Mouse (Mus musculus) liver, postnatal 0 days (tissue): ENCODE results near the gene Pgls. TPM values are rescaled to one million over a fixed set of nuclear protein-coding genes. Genes with fewer than 3 reads are reported as not detected.

Experiments
- ATAC-seq: fragments of 200-750 bp; cut with Nextera tagmentation; 2 replicates; pipeline ENCODE4 v1.8.0; 2017; ENCODE audit warnings: mild to moderate bottlenecking, moderate library complexity
- DNase-seq: peaks from one replicate; pipeline ENCODE4 v3.0.0-alpha.2; 2016
- H3K27ac ChIP-seq: fragments of 300-500 bp; sonication (generic); 2 replicates; pipeline ENCODE4 v1.5.1; 2014; ENCODE audit warnings: antibody characterized with exemption, moderate library complexity, mild to moderate bottlenecking, low read depth
- H3K27me3 ChIP-seq: fragments of 300-500 bp; sonication (generic); 2 replicates; pipeline ENCODE4 v1.6.1; 2014; ENCODE audit warnings: low read length, control low read depth, mixed read lengths; ENCODE audit not compliant: insufficient read depth
- H3K36me3 ChIP-seq: fragments of 300-500 bp; sonication (generic); replicated peaks from 2 replicates; pipeline ENCODE4 v1.6.1; 2014; ENCODE audit warnings: mild to moderate bottlenecking, control low read depth, low read length, moderate library complexity, mixed read lengths; ENCODE audit not compliant: insufficient read depth
- H3K4me1 ChIP-seq: fragments of 300-500 bp; sonication (generic); 2 replicates; pipeline ENCODE4 v1.6.1; 2014; ENCODE audit warnings: antibody characterized with exemption, mild to moderate bottlenecking, control low read depth; ENCODE audit not compliant: insufficient read depth
- H3K4me2 ChIP-seq: fragments of 300-500 bp; sonication (generic); 2 replicates; pipeline ENCODE4 v1.6.1; 2014; ENCODE audit warnings: low read depth, mild to moderate bottlenecking, low read length, moderate library complexity, mixed read lengths
- H3K4me3 ChIP-seq: fragments of 300-500 bp; sonication (generic); 2 replicates; pipeline ENCODE4 v1.5.1; 2014; ENCODE audit warnings: low read depth, low read length
- H3K9ac ChIP-seq: fragments of 300-500 bp; sonication (generic); replicated peaks from 2 replicates; pipeline ENCODE4 v1.6.1; 2014; ENCODE audit warnings: mild to moderate bottlenecking, moderate library complexity
- H3K9me3 ChIP-seq: fragments of 300-500 bp; sonication (generic); 2 replicates; pipeline ENCODE4 v1.6.1; 2016; ENCODE audit warnings: mild to moderate bottlenecking, control low read depth, low read length, mixed read lengths
- CTCF ChIP-seq: sonication (generic); IDR thresholded peaks from 2 replicates; pipeline ENCODE4 v1.5.1; 2016; ENCODE audit warnings: antibody characterized with exemption, low read depth
- EP300 ChIP-seq: IDR thresholded peaks from 2 replicates; pipeline ENCODE4 v1.6.1; 2016; ENCODE audit warnings: antibody characterized with exemption, low read depth, mild to moderate bottlenecking
- WGBS: fragments of 180-500 bp; shearing (Covaris S2); extraction: QIAGEN DNeasy Blood & Tissue Kit; methylation state at CpG from one replicate; pipeline ENCODE4 v1.1.7; 2014; ENCODE audit not compliant: insufficient replicate concordance; 5-methylcytosine and 5-hydroxymethylcytosine counted together
- polyA plus RNA-seq: library from polyadenylated mRNA; unstranded; fragments of >200 nt; fragmentation: Nextera tagmentation; extraction: Ambion mirVana; gene quantifications from 2 replicates; pipeline ENCODE4 v1.2.1, GENCODE M21; 2015

Gene Pgls
- polyA plus RNA-seq, 1 experiment from 2014 or later, result 153 TPM

- Histone ChIP-seq H3K27ac (no peak overlapping the region), H3K9ac (no peak overlapping the region), H3K27me3 (peaks cover 3% of the 10 kb centered on the region; the same call in 1 of the 2 replicates), H3K4me2 (no peak overlapping the region), H3K36me3 (no peaks in the 10 kb centered on the region), H3K4me1 (peaks cover 27% of the 10 kb centered on the region), H3K9me3 (no peaks in the 10 kb centered on the region), H3K4me3 (no peak overlapping the region)
- 76% methylated on average over 9 of the region's 9 CpGs for WGBS
- TF ChIP-seq EP300 (no peak), CTCF (no peak)
- DNase-seq (peak; percentile 60), ATAC-seq (no peak)
Measured at GRCm38 (mm10) chr8:71572847-71573633, 18.9 kb upstream of the Pgls start.

GRCm38 (mm10) chr8:71574426-71574825 is 17.6 kb upstream of the Pgls start:
- H3K27ac ChIP-seq, result no peak overlapping the region
- H3K27me3 ChIP-seq, result no peaks in the 10 kb centered on the region
- H3K9ac ChIP-seq, result no peak overlapping the region
- no peaks in the 10 kb centered on the region for H3K36me3 ChIP-seq
- peaks cover 17% of the 10 kb centered on the region for H3K4me1 ChIP-seq
- 77% methylated on average over 7 of the region's 7 CpGs for WGBS
- no peak overlapping the region for H3K4me3 ChIP-seq
- H3K4me2 ChIP-seq, result no peak overlapping the region
- no peaks in the 10 kb centered on the region for H3K9me3 ChIP-seq
- TF ChIP-seq EP300 (no peak), CTCF (no peak)
- ATAC-seq (no peak), DNase-seq (no peak)

- no peak for ATAC-seq
- TF ChIP-seq CTCF (no peak), EP300 (no peak)
- Histone ChIP-seq H3K9me3 (no peaks in the 10 kb centered on the region), H3K4me2 (no peak overlapping the region), H3K9ac (no peak overlapping the region), H3K4me1 (peaks cover 11% of the 10 kb centered on the region), H3K4me3 (no peak overlapping the region), H3K27ac (no peak overlapping the region), H3K36me3 (no peaks in the 10 kb centered on the region), H3K27me3 (no peaks in the 10 kb centered on the region)
- WGBS, result 61% methylated on average over 1 of the region's 1 CpGs
- no peak for DNase-seq
Measured at GRCm38 (mm10) chr8:71575020-71575419, 17.0 kb upstream of the Pgls start.

- H3K36me3 ChIP-seq, result 0 out of 2 replicates have a peak, but pooled peaks cover 2% of the 10 kb centered on the region
- TF ChIP-seq EP300 (no peak), CTCF (no peak)
- no peaks in the 10 kb centered on the region for H3K4me1 ChIP-seq
- DNase-seq (no peak), ATAC-seq (no peak)
- no peak overlapping the region for H3K4me3 ChIP-seq
- no peak overlapping the region for H3K4me2 ChIP-seq
- H3K27me3 ChIP-seq, result no peaks in the 10 kb centered on the region
- no peak overlapping the region for H3K9ac ChIP-seq
- no peaks in the 10 kb centered on the region for H3K9me3 ChIP-seq
- H3K27ac ChIP-seq, result no peak overlapping the region
- 40% methylated on average over 4 of the region's 4 CpGs for WGBS
Measured at GRCm38 (mm10) chr8:71577856-71578387, 14.1 kb upstream of the Pgls start.

- no peaks in the 10 kb centered on the region for H3K9me3 ChIP-seq
- no peak for DNase-seq
- WGBS, result 36% methylated on average over 1 of the region's 1 CpGs
- TF ChIP-seq CTCF (no peak), EP300 (no peak)
- H3K27me3 ChIP-seq, result no peaks in the 10 kb centered on the region
- H3K27ac ChIP-seq, result no peak overlapping the region
- H3K4me2 ChIP-seq, result no peak overlapping the region
- 0 out of 2 replicates have a peak, but pooled peaks cover 2% of the 10 kb centered on the region for H3K36me3 ChIP-seq
- H3K4me1 ChIP-seq, result no peaks in the 10 kb centered on the region
- no peak for ATAC-seq
- no peak overlapping the region for H3K9ac ChIP-seq
- H3K4me3 ChIP-seq, result no peak overlapping the region
Measured at GRCm38 (mm10) chr8:71579009-71579408, 13.0 kb upstream of the Pgls start.

GRCm38 (mm10) chr8:71579476-71579875 is 12.5 kb upstream of the Pgls start:
- no peak overlapping the region for H3K9ac ChIP-seq
- no peaks in the 10 kb centered on the region for H3K27me3 ChIP-seq
- no peak overlapping the region for H3K4me2 ChIP-seq
- H3K36me3 ChIP-seq, result 0 out of 2 replicates have a peak, but pooled peaks cover 2% of the 10 kb centered on the region
- no peak for TF ChIP-seq CTCF
- no peak for TF ChIP-seq EP300
- WGBS, result 81% methylated on average over 13 of the region's 14 CpGs
- H3K4me1 ChIP-seq, result no peaks in the 10 kb centered on the region
- no peak overlapping the region for H3K4me3 ChIP-seq
- ATAC-seq, result no peak
- H3K9me3 ChIP-seq, result no peaks in the 10 kb centered on the region
- DNase-seq, result no peak
- no peak overlapping the region for H3K27ac ChIP-seq
